Mouse (Mus musculus): ENCODE results near the gene Smarcd2. TPM values are rescaled to one million over a fixed set of nuclear protein-coding genes. Genes with fewer than 3 reads are reported as not detected.

Gene Smarcd2
- total RNA-seq (2015) = 56.0 and 66.2 TPM in 2 replicates
- 253 and 270 TPM in 2 replicates for total RNA-seq (2017)

DNA sequence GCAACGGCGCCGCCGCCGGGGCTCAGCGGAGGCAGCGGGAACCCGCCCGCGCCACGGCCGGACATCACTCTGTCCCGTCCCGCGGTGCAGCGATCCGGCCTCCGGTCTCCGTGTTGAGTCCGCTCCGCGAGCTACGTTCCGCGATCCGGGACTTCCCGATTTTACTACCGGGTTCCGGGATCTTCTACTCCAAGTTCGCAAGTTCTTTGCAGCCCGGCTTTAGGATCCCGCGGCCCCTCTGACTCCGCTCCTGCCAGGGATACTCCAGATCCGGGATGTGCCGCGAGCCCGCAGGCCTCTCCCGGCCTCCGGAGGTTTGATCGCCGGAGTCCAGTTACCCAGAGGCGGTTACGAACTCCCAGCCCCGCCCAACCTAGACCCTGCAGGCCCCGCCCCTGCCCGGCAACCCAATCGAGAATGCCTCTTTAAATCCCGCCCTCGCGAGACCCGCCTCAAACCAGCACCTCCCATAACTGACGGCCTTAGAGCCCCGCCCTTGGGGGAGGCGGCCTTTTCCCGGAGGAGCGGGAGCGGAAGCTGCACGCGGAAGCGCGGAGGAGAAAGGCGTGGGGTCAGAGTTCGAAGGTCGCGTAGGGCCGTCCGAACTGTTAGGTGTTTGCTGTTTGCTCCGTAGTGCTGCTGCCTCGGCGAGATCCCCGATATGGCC lies at the start of gene Smarcd2:
Gene Smarcd2, minus strand, starts transcription at position 329 of the 667 bp plus-strand sequence.
- peak; percentile 83 for ATAC-seq (ENCODE audit: poor library complexity, severe bottlenecking)

DNA sequence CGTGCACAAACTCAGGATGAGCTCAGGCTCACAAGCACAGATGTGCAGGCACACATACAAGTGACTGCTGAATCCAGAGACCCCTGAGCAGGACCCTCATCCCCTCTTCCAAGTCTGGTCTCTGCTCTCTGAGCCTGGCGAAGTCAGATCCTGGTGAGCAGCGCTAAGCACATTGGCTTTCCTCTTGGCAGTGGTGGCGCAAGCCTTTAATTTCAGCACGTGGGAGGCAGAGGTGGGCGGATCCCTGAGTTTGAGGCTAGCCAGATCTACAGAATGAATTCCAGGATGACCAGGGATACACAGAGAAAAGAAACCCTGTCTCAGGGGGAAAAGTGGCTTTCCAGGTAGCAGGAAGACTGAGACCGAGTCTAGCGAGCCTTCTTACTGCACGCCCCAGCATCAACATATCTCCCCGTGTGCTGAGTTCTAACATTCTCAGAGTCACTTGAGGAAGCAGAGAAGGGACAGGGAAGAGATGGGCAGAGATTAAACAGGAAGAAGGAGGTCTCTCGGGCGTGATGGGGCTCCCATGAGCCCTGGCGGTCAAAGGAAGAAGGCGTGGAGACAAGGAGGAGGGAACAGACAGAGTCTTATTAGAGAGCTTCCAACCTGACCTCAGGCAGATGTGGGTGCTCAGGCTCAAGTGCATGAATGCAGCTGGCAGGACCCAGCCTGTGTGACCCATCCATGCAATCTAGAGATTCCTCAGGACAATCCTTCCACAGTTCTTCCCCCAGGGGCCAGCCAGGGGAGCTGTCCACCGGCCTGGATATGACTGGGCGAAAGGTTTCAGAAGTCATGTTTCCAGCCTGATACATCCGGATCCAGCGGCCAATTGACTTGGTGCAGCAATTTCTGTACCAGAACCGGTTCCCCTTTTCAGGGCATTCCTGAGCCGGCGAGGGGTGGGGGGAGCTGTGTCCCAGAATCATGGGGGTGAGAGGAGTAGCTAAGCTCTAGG lies 45.9 kb upstream of the Smarcd2 start:
- peak; percentile 78 for ATAC-seq (ENCODE audit: poor library complexity, severe bottlenecking)

DNA sequence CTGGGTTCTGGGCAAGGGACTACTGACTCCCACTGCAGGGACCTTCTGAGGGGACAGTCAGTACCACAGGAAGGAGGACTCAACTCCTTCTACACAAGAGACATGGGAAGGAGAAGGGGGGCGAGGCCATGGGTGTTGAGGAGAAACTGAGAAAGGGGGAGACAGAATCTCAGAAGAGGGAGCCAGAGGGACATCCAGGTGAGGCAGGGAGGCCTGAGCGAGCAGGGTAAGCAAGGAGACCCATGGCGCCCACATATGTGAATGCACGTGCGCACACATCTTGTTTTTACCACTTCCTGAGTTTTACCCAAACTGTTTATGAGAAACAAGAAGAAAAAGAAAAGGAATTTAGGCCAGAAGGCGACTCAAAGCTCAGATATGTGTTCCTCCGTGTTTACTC lies 45.0 kb upstream of the Smarcd2 start:
- no peak for ATAC-seq (ENCODE audit: poor library complexity, severe bottlenecking)

DNA sequence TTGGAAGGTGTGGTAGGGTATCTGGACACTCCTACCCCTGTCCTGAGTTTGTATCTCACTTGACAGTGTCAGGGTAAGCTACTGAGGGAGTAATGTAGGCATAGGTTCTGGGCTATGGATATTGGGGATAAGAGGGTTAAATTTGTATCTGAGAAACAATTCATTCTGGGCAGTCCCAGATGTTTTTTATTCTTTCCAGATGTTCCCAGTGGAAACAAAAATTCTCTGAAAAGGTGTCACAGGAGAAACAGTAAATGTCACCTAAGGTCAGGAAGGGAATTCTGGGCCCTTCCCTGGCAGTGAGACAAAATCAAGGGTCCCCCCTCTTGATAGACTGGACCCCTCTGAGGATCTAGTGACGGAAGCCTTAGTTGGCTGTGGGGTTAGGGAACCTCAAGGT lies 43.6 kb upstream of the Smarcd2 start:
- ATAC-seq (ENCODE audit: poor library complexity, severe bottlenecking) = no peak

DNA sequence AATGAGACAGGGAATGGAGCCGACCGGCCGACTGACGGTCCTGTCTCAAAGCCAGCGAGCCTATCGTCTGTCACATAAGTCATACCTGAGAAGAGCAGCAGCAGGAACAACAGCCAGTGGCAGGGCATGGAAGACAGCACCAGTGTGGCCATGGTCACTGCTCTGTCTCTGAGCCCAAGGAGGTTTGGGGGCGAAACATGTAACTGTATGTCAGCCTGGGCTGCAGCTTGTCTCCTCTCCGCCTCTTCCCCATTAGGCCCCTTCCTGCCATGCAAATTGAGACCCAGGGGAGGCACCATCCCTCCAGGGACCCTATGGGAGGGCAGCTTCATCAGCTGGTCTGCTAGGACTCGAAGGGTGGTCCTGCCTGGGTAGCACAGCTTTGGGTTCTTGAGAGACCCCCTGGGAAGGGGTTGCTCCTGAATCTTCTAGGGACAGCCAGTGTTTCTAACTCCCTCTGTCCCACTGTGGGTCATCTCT lies 41.6 kb upstream of the Smarcd2 start, which contains the start of gene Cd79b:
Gene Cd79b, minus strand, starts transcription at position 430 of the 480 bp plus-strand sequence.
- ATAC-seq (ENCODE audit: poor library complexity, severe bottlenecking) = peak; percentile 29

DNA sequence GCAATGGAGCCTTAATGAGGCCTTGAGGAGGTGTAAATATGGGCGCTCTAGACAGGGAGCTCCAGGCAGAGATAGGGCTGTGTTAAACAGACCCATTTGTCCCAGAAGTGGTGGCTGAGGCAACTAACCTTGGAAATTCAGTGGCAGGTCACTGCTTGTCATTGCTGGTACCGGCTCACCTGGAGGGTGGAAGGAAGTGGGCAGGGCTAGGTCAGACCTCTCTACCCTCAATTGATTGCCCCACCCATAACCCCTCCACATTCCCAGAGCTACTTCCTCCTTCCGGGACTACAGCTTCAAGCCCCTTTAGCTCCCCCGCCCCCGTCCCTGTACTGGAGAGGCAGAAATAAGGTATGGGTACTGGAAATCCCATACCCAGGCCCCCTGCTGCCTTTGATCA lies 40.8 kb upstream of the Smarcd2 start:
- peak; percentile 66 for ATAC-seq (ENCODE audit: poor library complexity, severe bottlenecking)

DNA sequence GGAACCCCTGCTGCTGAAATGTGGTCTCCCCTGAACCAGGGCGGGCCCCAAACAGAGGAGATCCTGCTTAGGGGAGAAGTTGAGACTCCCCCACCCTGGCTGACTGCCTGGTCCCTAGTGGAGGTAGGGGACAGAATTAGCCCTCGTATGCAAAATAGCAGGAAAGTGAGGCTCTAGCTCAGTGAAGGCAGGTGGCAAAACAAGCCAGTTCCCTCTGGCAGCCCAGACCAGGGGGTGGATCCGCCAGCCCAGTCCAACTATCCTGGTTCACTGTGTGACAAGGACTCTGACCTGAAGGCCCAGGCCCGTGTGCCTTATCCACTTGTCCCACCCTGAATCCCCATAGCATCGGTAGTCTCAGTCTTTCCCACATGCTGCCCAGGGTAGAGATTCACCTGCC lies 37.4 kb upstream of the Smarcd2 start:
- ATAC-seq (ENCODE audit: poor library complexity, severe bottlenecking) = no peak

DNA sequence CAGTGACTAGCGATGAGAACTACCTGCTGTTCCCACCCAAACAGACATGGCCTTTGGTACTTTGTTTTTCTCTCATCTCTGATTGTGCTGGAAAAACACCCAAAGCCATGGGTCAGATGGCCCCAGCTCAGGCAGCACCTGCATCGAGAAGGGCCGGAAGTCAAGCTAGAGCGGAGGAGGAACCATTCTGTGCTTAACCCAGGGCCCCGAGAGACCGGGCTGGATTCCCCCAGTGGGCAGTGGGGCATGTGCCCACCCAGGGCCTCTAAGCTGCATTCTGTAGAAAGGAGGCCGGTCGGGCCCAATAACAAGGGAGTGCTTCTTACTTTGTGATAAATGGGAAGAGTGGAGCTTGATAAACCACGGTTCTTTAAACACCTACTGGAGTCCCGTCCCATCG lies 35.4 kb upstream of the Smarcd2 start:
- ATAC-seq (ENCODE audit: poor library complexity, severe bottlenecking) = no peak

DNA sequence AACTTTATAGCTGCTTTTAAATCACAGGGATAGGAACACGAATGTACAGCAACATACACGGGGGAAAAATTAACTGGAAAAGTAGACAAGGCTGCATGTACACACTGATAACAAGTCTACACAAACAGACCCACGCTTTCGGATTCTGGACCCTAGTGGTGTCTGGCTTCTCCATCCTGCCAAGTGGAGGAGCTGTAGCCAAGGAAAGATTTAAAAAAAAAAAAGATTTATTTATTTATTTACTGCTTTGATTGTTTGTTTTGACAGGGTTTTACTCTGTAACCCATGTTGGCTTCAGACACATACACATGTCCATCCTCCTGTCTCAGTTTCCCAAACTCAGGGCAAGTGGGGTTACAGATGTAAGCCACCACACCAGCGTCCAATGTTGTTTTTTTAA lies 34.7 kb upstream of the Smarcd2 start:
- ATAC-seq (ENCODE audit: poor library complexity, severe bottlenecking) = no peak

DNA sequence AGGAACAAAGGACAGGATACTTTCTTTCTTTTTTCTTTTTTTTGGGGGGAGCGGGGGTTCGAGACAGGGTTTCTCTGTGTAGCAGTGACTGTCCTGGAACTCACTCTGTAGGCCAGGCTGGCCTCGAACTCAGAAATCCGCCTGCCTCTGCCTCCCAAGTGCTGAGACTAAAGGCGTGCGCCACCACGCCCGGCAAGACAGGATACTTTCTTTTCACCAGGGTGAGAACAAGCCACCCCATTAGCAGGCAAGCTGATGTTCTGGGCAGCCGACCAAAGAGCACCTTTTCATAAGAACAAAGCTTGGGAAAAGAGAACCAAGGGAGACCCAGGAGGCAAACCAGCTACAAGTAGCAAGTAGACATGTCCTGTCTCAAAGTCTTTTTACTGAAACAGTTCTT lies 34.0 kb upstream of the Smarcd2 start:
- no peak for ATAC-seq (ENCODE audit: poor library complexity, severe bottlenecking)

DNA sequence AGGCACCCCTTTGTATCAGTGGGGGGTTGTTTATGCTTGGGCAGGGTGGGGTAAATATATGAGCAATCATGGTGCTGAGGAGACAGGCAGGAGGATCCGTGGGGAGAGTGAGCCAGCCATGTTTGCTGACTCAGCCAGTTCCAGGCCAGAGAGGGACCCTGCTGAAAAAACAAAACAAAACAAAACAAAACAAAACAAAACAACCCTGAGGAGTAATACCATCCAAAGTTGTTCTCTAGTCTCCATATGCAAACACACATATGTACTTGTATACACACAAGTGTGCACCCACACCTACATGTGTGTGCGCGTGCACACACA lies 33.3 kb upstream of the Smarcd2 start:
- ATAC-seq (ENCODE audit: poor library complexity, severe bottlenecking) = no peak

DNA sequence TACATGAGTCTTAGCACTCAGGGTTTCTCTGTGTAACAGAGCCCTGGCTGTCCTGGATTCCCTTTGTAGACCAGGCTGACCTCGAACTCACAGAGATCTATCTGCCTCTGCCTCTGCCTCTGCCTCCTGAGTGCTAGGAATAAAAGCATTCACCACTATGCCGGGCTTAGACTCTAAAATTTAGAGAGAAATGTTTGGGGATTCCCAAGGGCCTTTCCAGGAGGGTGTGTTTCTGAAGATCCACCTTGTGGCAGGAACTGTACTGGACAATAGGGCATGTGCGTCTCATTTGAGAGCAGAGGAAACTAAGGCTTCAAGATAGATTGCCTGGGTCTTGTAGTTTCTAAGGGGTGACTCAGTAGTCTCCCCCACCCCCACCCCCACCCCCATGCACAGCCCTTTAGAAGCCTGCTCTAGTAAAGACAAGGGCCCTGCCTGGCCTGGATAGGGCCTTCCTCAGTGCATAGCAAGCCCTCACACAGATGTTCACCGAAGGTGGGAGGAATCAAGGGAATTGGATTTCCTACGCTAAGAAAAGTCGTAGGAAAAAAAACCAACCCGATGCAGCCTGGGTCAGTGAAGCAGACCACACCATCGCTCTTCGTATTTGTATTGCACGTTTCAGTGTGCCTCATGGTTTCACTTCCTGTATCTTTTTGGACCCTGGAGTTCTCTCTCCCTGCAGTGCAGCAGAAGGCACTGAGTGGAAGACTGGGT lies 32.7 kb upstream of the Smarcd2 start:
- ATAC-seq (ENCODE audit: poor library complexity, severe bottlenecking) = peak; percentile 83

DNA sequence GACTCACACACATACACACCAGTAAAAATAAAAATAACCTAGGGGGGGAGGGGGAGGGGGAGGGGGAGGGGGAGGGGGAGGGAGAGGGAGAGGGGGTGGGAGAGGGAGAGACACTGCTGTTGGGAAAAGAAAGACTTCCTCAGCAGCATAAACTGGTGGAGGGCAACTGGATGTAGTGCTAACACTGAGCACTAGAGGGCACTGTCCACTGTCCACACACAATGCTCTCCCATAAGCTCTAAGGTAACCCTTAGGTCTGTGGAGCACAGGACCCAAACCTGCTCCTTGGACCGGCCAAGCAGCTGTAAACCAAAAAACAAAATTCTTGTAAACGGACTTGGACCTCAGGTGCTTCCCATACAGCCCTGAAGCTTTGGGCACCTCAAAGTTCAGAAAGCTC lies 29.9 kb upstream of the Smarcd2 start:
- peak; percentile 92 for ATAC-seq (ENCODE audit: poor library complexity, severe bottlenecking)

DNA sequence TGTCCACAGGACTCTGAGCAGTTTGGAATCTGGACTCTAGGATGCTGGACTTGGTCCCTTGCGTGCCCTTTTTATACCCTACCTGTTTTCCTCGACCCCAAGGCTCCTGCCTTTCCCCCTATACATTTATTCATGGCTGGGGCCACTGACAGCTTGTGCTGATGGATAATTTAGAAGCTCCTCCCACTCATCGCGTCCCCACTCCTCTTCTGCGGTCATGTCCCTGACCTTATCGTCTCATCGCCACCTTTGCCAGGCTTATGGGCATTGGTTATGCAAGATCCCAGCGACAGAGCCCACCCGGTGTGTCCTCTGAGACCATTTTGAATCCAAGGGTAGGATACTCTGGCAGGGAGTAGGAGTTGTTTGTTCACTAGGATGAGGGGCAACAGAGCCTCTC lies 29.0 kb upstream of the Smarcd2 start, which contains the start of gene Gh:
Gene Gh, minus strand, starts transcription at position 101 of the 400 bp plus-strand sequence.
- ATAC-seq (ENCODE audit: poor library complexity, severe bottlenecking) = no peak

DNA sequence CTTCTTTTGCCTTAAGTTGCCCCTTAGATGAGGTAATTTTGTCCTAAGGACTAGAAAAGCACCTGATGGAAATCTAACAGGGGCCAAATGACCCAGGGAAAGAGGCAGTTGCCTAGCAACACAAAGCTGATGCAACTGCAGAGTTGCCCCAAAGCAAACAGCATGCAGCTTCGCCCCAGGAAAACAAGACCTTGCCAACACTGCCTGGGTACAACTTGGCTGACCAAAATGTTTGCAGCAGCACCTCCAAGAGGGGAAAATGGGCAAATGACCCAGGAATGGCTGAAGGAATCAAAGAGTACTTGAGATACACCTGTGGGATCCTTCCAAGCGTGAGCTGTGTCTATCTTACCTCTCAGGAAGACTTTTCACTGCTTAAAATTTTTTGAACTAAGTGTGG lies 19.1 kb upstream of the Smarcd2 start:
- ATAC-seq (ENCODE audit: poor library complexity, severe bottlenecking) = no peak

DNA sequence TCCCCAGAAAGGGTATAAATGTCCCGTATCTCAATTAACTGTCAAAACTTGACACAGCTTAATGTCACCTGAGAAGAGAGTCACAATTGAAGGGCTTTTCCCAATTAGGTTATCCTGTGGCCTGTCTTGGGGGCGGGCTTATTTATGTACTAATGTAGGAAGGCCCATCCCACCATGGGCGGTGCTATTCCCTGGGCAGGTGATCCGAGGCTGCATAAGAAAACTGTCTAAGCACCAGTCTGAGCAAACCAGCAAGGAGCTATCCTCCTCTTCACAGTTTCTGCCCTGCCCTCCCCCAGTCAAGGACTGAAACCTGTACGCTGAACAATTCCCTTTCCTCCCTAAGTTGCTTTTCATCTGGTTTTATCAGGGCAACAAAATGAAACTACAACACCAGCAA lies 17.6 kb upstream of the Smarcd2 start:
- no peak for ATAC-seq (ENCODE audit: poor library complexity, severe bottlenecking)

DNA sequence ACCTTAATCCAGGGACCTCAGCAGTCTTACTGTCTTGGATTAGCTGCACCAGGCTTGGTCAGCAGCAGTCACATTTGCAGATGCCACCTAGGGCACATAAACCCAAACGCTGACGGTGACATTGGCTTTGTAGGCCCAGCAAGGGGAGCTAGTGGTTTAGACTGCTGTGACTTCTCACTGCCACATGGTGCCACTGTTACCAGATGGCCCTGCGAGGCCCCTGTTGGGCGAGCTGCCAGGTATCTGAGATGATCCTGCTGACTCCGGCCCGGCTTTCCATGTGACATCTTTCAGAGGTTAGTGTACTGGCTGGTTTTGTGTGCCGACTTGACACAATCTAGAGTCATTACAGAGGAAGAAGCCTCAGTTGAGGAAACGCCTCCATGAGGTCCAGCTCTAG lies 16.6 kb upstream of the Smarcd2 start:
- no peak for ATAC-seq (ENCODE audit: poor library complexity, severe bottlenecking)

DNA sequence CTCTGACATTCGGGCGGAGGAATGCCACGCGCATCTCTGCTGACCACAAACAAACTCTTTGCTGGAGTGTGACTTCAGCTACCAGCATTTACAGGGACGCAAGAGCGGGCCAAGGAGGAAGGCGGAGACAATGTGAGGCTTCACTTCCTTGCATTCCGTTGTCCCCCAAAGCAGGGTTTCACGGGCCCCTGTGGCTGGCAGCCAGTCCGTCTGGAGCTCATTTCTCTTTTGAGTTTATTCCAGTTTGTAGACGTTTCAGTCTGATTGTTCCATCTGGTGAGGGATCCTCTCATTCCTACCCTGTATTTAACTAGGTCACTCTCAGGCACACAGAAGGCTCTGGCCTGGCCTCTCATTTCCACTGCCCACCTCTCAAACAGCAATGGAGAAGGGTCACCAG lies 14.2 kb upstream of the Smarcd2 start:
- no peak for ATAC-seq (ENCODE audit: poor library complexity, severe bottlenecking)

DNA sequence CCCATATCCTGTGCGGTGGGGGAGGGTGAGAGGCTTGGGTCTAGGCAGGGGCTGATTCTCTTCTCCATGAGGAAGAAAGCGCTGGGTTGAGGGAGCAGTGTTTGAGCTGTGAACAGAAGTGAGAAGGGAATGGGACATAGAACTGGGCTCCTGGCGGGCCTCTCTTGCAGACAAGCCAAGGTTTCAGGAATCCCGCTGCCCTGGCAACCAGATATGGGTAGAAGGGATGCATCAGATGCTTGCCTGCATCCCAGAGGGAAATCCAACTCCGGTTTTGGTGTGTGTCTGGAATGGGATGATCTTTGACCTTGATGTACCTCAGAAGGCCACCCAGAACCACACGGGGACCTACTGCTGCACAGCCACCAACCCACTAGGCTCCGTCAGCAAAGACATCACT lies 13.4 kb upstream of the Smarcd2 start:
- no peak for ATAC-seq (ENCODE audit: poor library complexity, severe bottlenecking)

DNA sequence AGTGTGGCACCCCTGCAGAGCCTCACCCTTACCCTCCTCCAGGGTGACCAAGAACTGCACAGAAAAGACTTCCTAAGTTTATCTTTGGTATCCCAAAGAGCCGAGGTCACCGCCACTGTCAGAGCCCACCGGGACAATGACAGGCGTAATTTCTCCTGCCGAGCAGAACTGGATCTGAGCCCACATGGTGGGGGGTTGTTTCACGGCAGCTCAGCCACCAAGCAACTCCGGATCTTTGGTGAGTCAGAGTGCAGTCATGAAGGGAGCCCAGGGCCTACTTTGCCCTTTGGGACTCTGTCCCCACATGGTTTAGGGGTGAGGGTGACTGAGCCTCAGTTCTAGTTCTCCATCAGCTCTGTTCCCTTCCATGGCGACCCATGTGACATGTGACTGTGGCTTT lies 11.4 kb upstream of the Smarcd2 start:
- ATAC-seq (ENCODE audit: poor library complexity, severe bottlenecking) = no peak

DNA sequence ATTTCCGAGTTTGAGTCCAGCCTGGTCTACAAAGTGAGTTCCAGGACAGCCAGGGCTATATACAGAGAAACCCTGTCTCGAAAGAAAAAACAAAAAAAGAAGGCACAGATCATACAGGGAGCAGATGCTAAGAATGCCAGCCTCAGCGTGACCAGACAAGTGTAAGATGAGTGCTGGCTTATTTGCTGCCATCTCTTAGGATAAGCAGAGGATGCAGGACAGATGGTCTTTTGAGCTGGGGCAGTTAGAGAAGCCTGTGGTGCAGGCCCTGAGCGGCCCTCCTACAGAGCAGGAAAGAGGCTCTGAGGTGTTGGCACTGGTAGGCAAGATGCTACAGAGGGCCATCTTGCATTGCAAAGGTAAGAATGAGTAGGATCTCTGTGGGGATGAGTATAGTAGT lies 10.6 kb upstream of the Smarcd2 start:
- no peak for ATAC-seq (ENCODE audit: poor library complexity, severe bottlenecking)

Data from megakaryocyte, adult 5-6 weeks (primary cell).